Mouse (Mus musculus): ENCODE measurements at regions not wholly inside any gene's neighbourhood (a gene's known extent, or its start where the extent isn't known, plus 50 kb on each side); places are given as distances from the start of the nearest gene placed in this dataset.

DNA sequence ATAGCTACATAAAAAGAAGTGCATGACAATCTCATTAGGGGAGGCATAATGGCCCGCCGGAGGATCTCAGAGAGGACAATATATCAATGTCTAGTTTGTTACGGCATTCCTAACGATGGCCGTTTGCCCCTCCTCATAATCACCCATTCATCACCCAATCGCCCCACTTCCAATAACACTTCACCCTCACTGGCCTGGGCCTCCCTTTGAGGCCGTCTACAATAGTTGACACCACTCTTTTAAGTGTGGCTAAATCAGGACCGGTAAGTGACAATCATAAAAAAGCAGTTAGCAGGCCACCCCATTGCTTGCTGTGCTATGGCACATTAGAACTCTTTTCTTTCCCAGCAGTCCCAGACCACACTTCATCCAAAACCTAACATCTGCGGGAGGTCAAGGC, 102.2 kb upstream of the Olfm4 start:
- TF ChIP-seq SIN3A (IDR thresholded peaks at IDR 0.05; ENCODE audit: low read length) (no peak), ZNF384 (IDR thresholded peaks at IDR 0.05; ENCODE audit: low read depth, low read length) (no peak), CTCF (IDR thresholded peaks at IDR 0.05 in 2 of 3, conservative IDR thresholded peaks at IDR 0.05 in 1 of 3; ENCODE audit: control insufficient read depth in 1 of 3, insufficient read depth in 1 of 3, low read depth in 2 of 3, low read length in 3 of 3, poor library complexity in 1 of 3, severe bottlenecking in 1 of 3) (no peak), MAFK (IDR thresholded peaks at IDR 0.05; ENCODE audit: borderline replicate concordance, low read depth, low read length) (no peak), POLR2AphosphoS2 (IDR thresholded peaks at IDR 0.05; ENCODE audit: low read length) (no peak), NRF1 (IDR thresholded peaks at IDR 0.05; ENCODE audit: insufficient read depth, low read depth, low read length, poor library complexity, severe bottlenecking) (no peak), NELFE (IDR thresholded peaks at IDR 0.05; ENCODE audit: low read depth, low read length) (no peak), EP300 (IDR thresholded peaks at IDR 0.05; ENCODE audit: low read depth in 1 of 2, low read length in 2 of 2) (no peak), RCOR1 (IDR thresholded peaks at IDR 0.05; ENCODE audit: low read depth, low read length) (no peak), GATA1 (IDR thresholded peaks at IDR 0.05; ENCODE audit: low read depth, low read length) (no peak), ELF1 (IDR thresholded peaks at IDR 0.05; ENCODE audit: low read depth, low read length) (no peak), GABPA (IDR thresholded peaks at IDR 0.05; ENCODE audit: low read depth, low read length) (no peak)
